Comparison of ENCODE assay signal across 23 mouse cellular contexts in genomic region chr2:168573866-168574265, GRCm38 (mm10). TPM values are rescaled to one million over a fixed set of nuclear protein-coding genes. Genes with fewer than 3 reads are reported as not detected.
DNase-seq lines count a peak whose midpoint lies in the region; ATAC-seq and TF ChIP-seq lines count a peak whose summit lies in the region.
"Had no signal": no experiment of that assay in that cellular context is flagged by ENCODE, and none has a peak within 500 bp of the region (broad histone marks: within the 10 kb centered on the region; RNA-seq: fewer than 3 reads in every experiment).

No protein-coding gene starts in this region.

- no peak for ATAC-seq in kidney, postnatal 0 days (replicated peaks; ENCODE audit: low FRiP score, low read depth)
- peak; percentile 52 for ATAC-seq in common myeloid progenitor, adult 5-6 weeks (replicated peaks; ENCODE audit: low read depth, poor library complexity, severe bottlenecking)
- peak; percentile 66 for ATAC-seq in megakaryocyte, adult 5-6 weeks (ENCODE audit: poor library complexity, severe bottlenecking)
- no peak for ATAC-seq in forebrain, embryonic 11.5 days (replicated peaks; ENCODE audit: low FRiP score)
- ATAC-seq: CD4-positive, CD25-positive, alpha-beta regulatory T cell, adult 4 months; forebrain, embryonic 16.5 days; intestine, embryonic 15.5 days had no signal

- H3K9ac ChIP-seq in kidney, postnatal 0 days (ENCODE audit: low read depth, low read length) = no peak overlapping the region
- no peak overlapping the region for H3K9ac ChIP-seq in forebrain, embryonic 11.5 days (ENCODE audit: low read length)
- H3K9ac ChIP-seq: embryonic facial prominence, embryonic 12.5 days; forebrain, embryonic 12.5 days; hindbrain, embryonic 14.5 days; intestine, embryonic 15.5 days had no signal

- no peak for TF ChIP-seq CTCF in kidney, postnatal 0 days (IDR thresholded peaks at IDR 0.05; ENCODE audit: low read depth)

- H3K4me2 ChIP-seq in kidney, postnatal 0 days (ENCODE audit: low read length) = no peak overlapping the region
- H3K4me2 ChIP-seq in forebrain, embryonic 11.5 days (ENCODE audit: low read depth, low read length, severe bottlenecking) = no peak overlapping the region
- H3K4me2 ChIP-seq: embryonic facial prominence, embryonic 12.5 days; forebrain, embryonic 12.5 days; heart, embryonic 11.5 days; hindbrain, embryonic 14.5 days; intestine, embryonic 15.5 days had no signal

- peaks cover 12% of the 10 kb centered on the region; the same call in 1 of the 2 replicates for H3K36me3 ChIP-seq in heart, embryonic 10.5 days
- H3K36me3 ChIP-seq in kidney, postnatal 0 days (ENCODE audit: insufficient read depth, low read length) = 0 out of 2 replicates have a peak, but pooled peaks cover 4% of the 10 kb centered on the region
- no peaks in the 10 kb centered on the region for H3K36me3 ChIP-seq in forebrain, embryonic 11.5 days (ENCODE audit: control insufficient read depth, insufficient read depth, low read length)
- H3K36me3 ChIP-seq: embryonic facial prominence, embryonic 12.5 days; forebrain, embryonic 12.5 days; G1E; hindbrain, embryonic 10.5 days; intestine, embryonic 15.5 days had no signal

- peaks cover 46% of the 10 kb centered on the region for H3K27me3 ChIP-seq in heart, embryonic 10.5 days (ENCODE audit: insufficient read depth, poor library complexity, severe bottlenecking)
- no peaks in the 10 kb centered on the region for H3K27me3 ChIP-seq in kidney, postnatal 0 days (ENCODE audit: insufficient read depth, low read length)
- no peaks in the 10 kb centered on the region for H3K27me3 ChIP-seq in forebrain, embryonic 11.5 days (ENCODE audit: control insufficient read depth, insufficient read depth, low read length)
- H3K27me3 ChIP-seq: embryonic facial prominence, embryonic 12.5 days; forebrain, embryonic 12.5 days; intestine, embryonic 15.5 days had no signal

- peaks cover 49% of the 10 kb centered on the region for H3K4me1 ChIP-seq in heart, embryonic 10.5 days
- H3K4me1 ChIP-seq in kidney, postnatal 0 days (replicated peaks; ENCODE audit: insufficient read depth, low read length) = peaks cover 10% of the 10 kb centered on the region; the same call in 1 of the 2 replicates
- no peaks in the 10 kb centered on the region; the same call in 1 of the 2 replicates for H3K4me1 ChIP-seq in forebrain, embryonic 11.5 days (replicated peaks; ENCODE audit: control insufficient read depth, insufficient read depth, low read length)

- 71% methylated on average over 3 of the region's 3 CpGs for WGBS in heart, embryonic 10.5 days
- 79% methylated on average over 3 of the region's 3 CpGs for WGBS in kidney, postnatal 0 days
- 78% methylated on average over 3 of the region's 3 CpGs for WGBS in forebrain, embryonic 11.5 days

- DNase-seq in heart, embryonic 10.5 days (ENCODE audit: low spot score) = no peak
- DNase-seq in heart, postnatal 36 days = no peak
- DNase-seq in kidney, postnatal 0 days (ENCODE audit: low spot score) = no peak
- DNase-seq in kidney, adult 11 months = no peak
- no peak for DNase-seq in forebrain, embryonic 11.5 days (ENCODE audit: low spot score)
- DNase-seq in yolk sac, embryonic 10.5 days (ENCODE audit: low spot score) = no peak
- DNase-seq: adrenal gland, postnatal 10 days; B cell, adult 2 months; cerebellum, adult 2 months; cerebellum, postnatal 10 days; gastrocnemius, postnatal 14 days; heart, postnatal 14 days had no signal

- intact Hi-C loops in heart, postnatal 36 days (cut with DNase I) = no loop called here

- no peak overlapping the region for H3K4me3 ChIP-seq in heart, embryonic 10.5 days
- no peak overlapping the region for H3K4me3 ChIP-seq in kidney, postnatal 0 days (replicated peaks; ENCODE audit: low read depth, low read length)
- no peak overlapping the region for H3K4me3 ChIP-seq in forebrain, embryonic 11.5 days (ENCODE audit: low read depth, low read length)
- H3K4me3 ChIP-seq: embryonic facial prominence, embryonic 12.5 days; forebrain, embryonic 12.5 days; hindbrain, embryonic 10.5 days; intestine, embryonic 15.5 days had no signal

- no peaks in the 10 kb centered on the region for H3K9me3 ChIP-seq in heart, embryonic 10.5 days
- no peaks in the 10 kb centered on the region for H3K9me3 ChIP-seq in kidney, postnatal 0 days (replicated peaks; ENCODE audit: low read length)
- H3K9me3 ChIP-seq in forebrain, embryonic 11.5 days (ENCODE audit: control insufficient read depth, low read length) = no peaks in the 10 kb centered on the region; the same call in 1 of the 2 replicates
- H3K9me3 ChIP-seq: embryonic facial prominence, embryonic 12.5 days; forebrain, embryonic 12.5 days; intestine, embryonic 15.5 days had no signal

- H3K27ac ChIP-seq in heart, embryonic 10.5 days = 0 out of 2 replicates have a peak overlapping the region, but pooled peaks have one; percentile 24
- peak overlapping the region; percentile 36; the same call in 1 of the 2 replicates for H3K27ac ChIP-seq in kidney, postnatal 0 days
- no peak overlapping the region for H3K27ac ChIP-seq in forebrain, embryonic 11.5 days (ENCODE audit: low read depth, low read length)
- H3K27ac ChIP-seq: embryonic facial prominence, embryonic 12.5 days; forebrain, embryonic 12.5 days; hindbrain, embryonic 10.5 days; hindbrain, embryonic 14.5 days; intestine, embryonic 15.5 days had no signal

RNA-seq across cellular contexts. Expression of gene Nfatc2, which starts 27.6 kb away (rescaled TPM):
- 2.0 and 4.6 TPM in 2 replicates for polyA plus RNA-seq in heart, embryonic 10.5 days (2016; fragmentation: Nextera tagmentation; extraction: Ambion mirVana)
- total RNA-seq in heart, postnatal 36 days (2021) = 10 to 100 TPM; 16.2 to 18.1 TPM
- 2.0 TPM in 2 replicates for polyA plus RNA-seq in kidney, postnatal 0 days (2015; fragmentation: Nextera tagmentation; extraction: Ambion mirVana)
- total RNA-seq in common myeloid progenitor, adult 5-6 weeks (2017) = 1.3 TPM in 2 replicates
- 12.9 and 14.1 TPM in 2 replicates for total RNA-seq in megakaryocyte, adult 5-6 weeks (2015)
- total RNA-seq in megakaryocyte, adult 5-6 weeks (2017) = 3.2 and 6.4 TPM in 2 replicates
- polyA plus RNA-seq in forebrain, embryonic 11.5 days (2014; fragmentation: Nextera tagmentation; extraction: Ambion mirVana) = 0.55 and 0.89 TPM in 2 replicates
- polyA plus RNA-seq: G1E had no signal

Comparison
In these comparisons a context has a peak if more than half of its experiments do, and no peak if none do; other contexts are left out.
1. ATAC-seq: peak in common myeloid progenitor, adult 5-6 weeks (single experiment) and megakaryocyte, adult 5-6 weeks (single experiment); none in kidney, postnatal 0 days (single experiment) and forebrain, embryonic 11.5 days (single experiment).